Mouse (Mus musculus): Measurements from ENCODE around the gene Gm5134. TPM values are rescaled to one million over a fixed set of nuclear protein-coding genes. Genes with fewer than 3 reads are reported as not detected.
A peak's percentile ranks its signal among the peaks of the same experiment; 100 is the strongest.

The Gm5134 gene
- total RNA-seq (2018; cell fraction: chromatin; rRNA removed), result under 1 TPM in 2 of 26 experiments, not detected in 24; 0.22 to 0.25 TPM
- under 1 TPM in 2 of 26 experiments, not detected in 24; 0.05 to 0.06 TPM for total RNA-seq (2018; cell fraction: cytosol; rRNA removed)
- under 1 TPM in 6 of 26 experiments, not detected in 20; 0.17 to 0.35 (median 0.24) TPM for total RNA-seq (2018; cell fraction: nucleus; rRNA removed)
- polyA plus RNA-seq (2018), result 0.07 TPM in 1 of 3 replicates, not detected in the others

- H3K79me2 ChIP-seq (ENCODE audit: inconsistent target), result no peaks in the 10 kb centered on the region
- 22% methylated on average over 20 of the region's 20 CpGs for WGBS (ENCODE audit: missing documents)
- no peak within 1 kb of the TSS for H3K27ac ChIP-seq
- peak within 1 kb of the TSS; percentile 2; the same call in 1 of the 2 replicates for H3K4me3 ChIP-seq (ENCODE audit: inconsistent target)
- H3K36me3 ChIP-seq (ENCODE audit: inconsistent target), result no peaks in the 10 kb centered on the region
Measured at GRCm38 (mm10) chr10:75954381-75954811, at the start of gene Gm5134. TSS of gene Gm5134 (plus strand) at chr10:75954514.

GRCm38 (mm10) chr10:75906882-75907281 lies 47.4 kb upstream of the Gm5134 start:
- Histone ChIP-seq H3K27ac (no peak overlapping the region), H3K79me2 (ENCODE audit: inconsistent target) (no peaks in the 10 kb centered on the region), H3K36me3 (ENCODE audit: inconsistent target) (peaks cover 81% of the 10 kb centered on the region), H3K4me3 (ENCODE audit: inconsistent target) (no peak overlapping the region)
- 100% methylated on average over 3 of the region's 4 CpGs for WGBS (ENCODE audit: missing documents)

GRCm38 (mm10) chr10:75910698-75911097 lies 43.6 kb upstream of the Gm5134 start:
- H3K36me3 ChIP-seq (ENCODE audit: inconsistent target), result peaks cover 54% of the 10 kb centered on the region
- WGBS (ENCODE audit: missing documents), result 96% methylated on average over 2 of the region's 2 CpGs
- H3K27ac ChIP-seq, result no peak overlapping the region
- H3K79me2 ChIP-seq (ENCODE audit: inconsistent target), result peaks cover 14% of the 10 kb centered on the region
- H3K4me3 ChIP-seq (ENCODE audit: inconsistent target), result no peak overlapping the region

- Histone ChIP-seq H3K27ac (no peak overlapping the region), H3K4me3 (ENCODE audit: inconsistent target) (no peak overlapping the region), H3K36me3 (ENCODE audit: inconsistent target) (peaks cover 46% of the 10 kb centered on the region), H3K79me2 (ENCODE audit: inconsistent target) (peaks cover 38% of the 10 kb centered on the region)
- 39% methylated on average over 6 of the region's 6 CpGs for WGBS (ENCODE audit: missing documents)
Measured at GRCm38 (mm10) chr10:75913013-75913589, 41.2 kb upstream of the Gm5134 start.

- WGBS (ENCODE audit: missing documents), result 79% methylated on average over 7 of the region's 7 CpGs
- peaks cover 62% of the 10 kb centered on the region for H3K79me2 ChIP-seq (ENCODE audit: inconsistent target)
- no peak overlapping the region for H3K4me3 ChIP-seq (ENCODE audit: inconsistent target)
- no peak overlapping the region for H3K27ac ChIP-seq
- H3K36me3 ChIP-seq (ENCODE audit: inconsistent target), result peaks cover 33% of the 10 kb centered on the region
Measured at GRCm38 (mm10) chr10:75915557-75915956, 38.8 kb upstream of the Gm5134 start.

GRCm38 (mm10) chr10:75916840-75917239 lies 37.5 kb upstream of the Gm5134 start:
- Histone ChIP-seq H3K27ac (no peak overlapping the region), H3K79me2 (ENCODE audit: inconsistent target) (peaks cover 66% of the 10 kb centered on the region), H3K4me3 (ENCODE audit: inconsistent target) (no peak overlapping the region), H3K36me3 (ENCODE audit: inconsistent target) (peaks cover 22% of the 10 kb centered on the region; the same call in 1 of the 2 replicates)
- 89% methylated on average over 8 of the region's 8 CpGs for WGBS (ENCODE audit: missing documents)

DNA sequence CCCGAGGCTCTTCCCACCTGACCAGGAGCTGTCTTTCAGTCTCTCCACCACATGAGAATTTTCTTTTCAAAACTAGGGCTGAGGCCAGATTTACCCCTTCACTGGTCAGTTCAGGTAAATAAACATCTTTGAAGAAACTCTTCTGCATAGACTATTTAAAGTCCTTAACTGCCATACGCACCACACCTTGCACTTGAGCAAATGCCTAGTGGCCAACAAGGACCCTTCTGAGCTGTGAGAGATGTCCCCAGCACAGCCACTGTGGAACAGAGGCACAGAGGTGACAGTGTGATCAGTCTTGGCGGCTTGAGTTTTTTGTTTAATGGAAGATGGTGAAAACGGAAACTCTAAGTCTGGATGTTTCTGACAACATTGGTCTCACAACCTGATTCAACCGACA lies 35.3 kb upstream of the Gm5134 start:
- Histone ChIP-seq H3K79me2 (ENCODE audit: inconsistent target) (peaks cover 66% of the 10 kb centered on the region), H3K4me3 (ENCODE audit: inconsistent target) (no peak overlapping the region), H3K36me3 (ENCODE audit: inconsistent target) (peaks cover 22% of the 10 kb centered on the region; the same call in 1 of the 2 replicates), H3K27ac (no peak overlapping the region)
- 96% methylated on average over 5 of the region's 5 CpGs for WGBS (ENCODE audit: missing documents)

GRCm38 (mm10) chr10:75921026-75921725 lies 33.1 kb upstream of the Gm5134 start, which contains the start of gene Smarcb1:
TSS of gene Smarcb1 (minus strand) at chr10:75921617.
- H3K79me2 ChIP-seq (ENCODE audit: inconsistent target), result peaks cover 47% of the 10 kb centered on the region
- H3K27ac ChIP-seq, result peak within 1 kb of the TSS; percentile 61
- peaks cover 6% of the 10 kb centered on the region; the same call in 1 of the 2 replicates for H3K36me3 ChIP-seq (ENCODE audit: inconsistent target)
- under 1% methylated on average over 76 of the region's 76 CpGs for WGBS (ENCODE audit: missing documents)
- H3K4me3 ChIP-seq (ENCODE audit: inconsistent target), result peak within 1 kb of the TSS; percentile 64

DNA sequence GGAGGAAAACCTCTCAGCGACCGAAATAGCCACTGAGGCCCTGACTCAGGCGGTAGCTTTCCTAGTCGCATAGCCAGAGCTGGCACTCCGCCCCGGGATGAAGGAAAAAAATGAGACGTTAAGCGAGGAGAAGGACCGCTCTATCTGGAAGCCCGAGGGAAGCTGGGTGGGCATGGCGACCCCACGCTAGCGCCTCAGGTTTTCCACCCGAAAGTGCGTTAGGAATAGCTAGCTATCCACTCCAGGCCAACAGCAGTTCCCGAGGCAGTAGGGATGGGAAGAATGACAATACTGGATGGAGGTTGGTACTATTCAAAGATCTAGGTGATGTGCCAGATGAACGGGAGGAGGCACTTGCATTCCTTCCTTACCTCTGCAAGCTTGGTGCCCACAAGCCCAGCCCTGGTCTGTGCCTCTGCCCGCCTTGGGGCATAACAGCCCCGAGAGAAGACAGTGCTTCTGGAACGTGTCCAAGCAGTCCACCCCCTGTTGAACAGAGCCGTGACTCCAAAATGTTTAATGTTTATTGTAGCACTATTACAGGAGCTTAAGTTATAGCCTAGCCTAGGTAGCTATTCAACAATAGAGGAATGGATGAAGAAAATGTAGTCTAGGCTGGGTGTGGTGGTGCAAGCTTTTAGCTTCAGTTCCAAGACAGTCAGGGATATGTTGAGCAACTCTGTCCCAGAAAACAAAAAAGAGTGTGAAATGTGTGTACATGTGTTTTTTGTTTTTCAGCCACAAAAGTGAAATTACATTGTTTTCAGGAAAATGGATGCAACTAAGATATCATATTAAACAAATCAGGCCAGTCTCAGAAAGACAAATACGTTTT lies 32.4 kb upstream of the Gm5134 start:
- Histone ChIP-seq H3K27ac (peak overlapping the region; percentile 61), H3K79me2 (ENCODE audit: inconsistent target) (peaks cover 40% of the 10 kb centered on the region), H3K4me3 (ENCODE audit: inconsistent target) (peak overlapping the region; percentile 64), H3K36me3 (ENCODE audit: inconsistent target) (no peaks in the 10 kb centered on the region)
- 7% methylated on average over 22 of the region's 22 CpGs for WGBS (ENCODE audit: missing documents)

GRCm38 (mm10) chr10:75924324-75924723 lies 30.0 kb upstream of the Gm5134 start:
- no peak overlapping the region for H3K27ac ChIP-seq
- no peaks in the 10 kb centered on the region for H3K36me3 ChIP-seq (ENCODE audit: inconsistent target)
- H3K79me2 ChIP-seq (ENCODE audit: inconsistent target), result peaks cover 16% of the 10 kb centered on the region
- 47% methylated on average over 2 of the region's 2 CpGs for WGBS (ENCODE audit: missing documents)
- no peak overlapping the region for H3K4me3 ChIP-seq (ENCODE audit: inconsistent target)

DNA sequence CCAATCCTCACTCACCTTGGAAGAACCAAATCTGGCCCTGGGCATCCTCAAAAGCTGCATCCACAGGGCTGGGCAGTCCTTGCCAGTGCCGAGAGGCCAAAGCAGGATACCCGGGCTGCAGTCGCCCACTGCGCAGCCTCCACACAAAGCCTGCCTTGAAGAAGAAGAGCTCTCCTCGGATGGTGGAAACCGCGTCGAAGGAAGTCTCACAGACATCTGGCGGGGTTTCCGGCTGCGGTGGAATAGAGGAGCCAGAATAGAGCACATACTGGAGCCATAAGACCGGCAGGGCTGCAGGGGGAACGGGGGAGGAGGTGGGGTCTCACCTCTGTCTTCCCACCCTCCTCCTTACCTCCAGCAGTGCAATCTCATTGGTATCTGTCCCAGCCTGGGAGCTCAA lies 27.9 kb upstream of the Gm5134 start:
- 86% methylated on average over 11 of the region's 13 CpGs for WGBS (ENCODE audit: missing documents)
- Histone ChIP-seq H3K27ac (no peak overlapping the region), H3K79me2 (ENCODE audit: inconsistent target) (no peaks in the 10 kb centered on the region), H3K36me3 (ENCODE audit: inconsistent target) (no peaks in the 10 kb centered on the region), H3K4me3 (ENCODE audit: inconsistent target) (no peak overlapping the region)

- WGBS (ENCODE audit: missing documents), result 54% methylated on average over 4 of the region's 6 CpGs
- H3K27ac ChIP-seq, result no peak overlapping the region
- H3K4me3 ChIP-seq (ENCODE audit: inconsistent target), result no peak overlapping the region
- H3K79me2 ChIP-seq (ENCODE audit: inconsistent target), result no peaks in the 10 kb centered on the region
- H3K36me3 ChIP-seq (ENCODE audit: inconsistent target), result no peaks in the 10 kb centered on the region
Measured at GRCm38 (mm10) chr10:75930304-75930703, 24.0 kb upstream of the Gm5134 start.

- Histone ChIP-seq H3K4me3 (ENCODE audit: inconsistent target) (no peak overlapping the region), H3K79me2 (ENCODE audit: inconsistent target) (no peaks in the 10 kb centered on the region)
- WGBS (ENCODE audit: missing documents), result 45% methylated on average over 3 of the region's 7 CpGs
Measured at GRCm38 (mm10) chr10:75931311-75931710, 23.0 kb upstream of the Gm5134 start.

GRCm38 (mm10) chr10:75932081-75932678 lies 22.1 kb upstream of the Gm5134 start:
- no peaks in the 10 kb centered on the region for H3K36me3 ChIP-seq (ENCODE audit: inconsistent target)
- H3K79me2 ChIP-seq (ENCODE audit: inconsistent target), result no peaks in the 10 kb centered on the region
- 3% methylated on average over 44 of the region's 44 CpGs for WGBS (ENCODE audit: missing documents)
- no peak overlapping the region for H3K4me3 ChIP-seq (ENCODE audit: inconsistent target)
- no peak overlapping the region for H3K27ac ChIP-seq

More at GRCm38 (mm10) chr10:75931311-75931710, 23.0 kb upstream of the Gm5134 start:
- H3K36me3 ChIP-seq (ENCODE audit: inconsistent target), result no peaks in the 10 kb centered on the region
- no peak overlapping the region for H3K27ac ChIP-seq
